Mouse (Mus musculus) cerebellum, adult 2 months (tissue): Measurements from ENCODE around the gene Smap1. TPM values are rescaled to one million over a fixed set of nuclear protein-coding genes. Genes with fewer than 3 reads are reported as not detected.

Source experiments
- DNase-seq, 2 experiments: peaks; one replicate each; pipeline ENCODE4 v3.0.0; 2021
- H3K27ac ChIP-seq: fragments of 200-500 bp; 2 replicates; pipeline ENCODE4 v1.5.1; 2012; ENCODE audit warnings: low read length, control low read depth, inconsistent platforms; ENCODE audit not compliant: insufficient read depth
- H3K27me3 ChIP-seq: fragments of 200-500 bp; 2 replicates; pipeline ENCODE4 v1.6.1; 2012; ENCODE audit warnings: inconsistent platforms, mild to moderate bottlenecking, low read length, moderate library complexity; ENCODE audit not compliant: control insufficient read depth, insufficient read depth
- H3K4me1 ChIP-seq: fragments of 200-500 bp; 2 replicates; pipeline ENCODE4 v1.6.1; 2011; ENCODE audit warnings: low read length; ENCODE audit not compliant: control insufficient read depth, insufficient read depth
- H3K4me3 ChIP-seq: fragments of 200-500 bp; replicated peaks from 2 replicates; pipeline ENCODE3; 2011; ENCODE audit warnings: mild to moderate bottlenecking, low read depth, low read length, control low read depth; ENCODE audit not compliant: insufficient read depth
- CTCF ChIP-seq: fragments of 200-500 bp; IDR thresholded peaks from 2 replicates; pipeline ENCODE4 v1.5.1; 2011; ENCODE audit warnings: low read depth, mild to moderate bottlenecking, control low read depth, low read length, moderate library complexity, borderline replicate concordance; ENCODE audit not compliant: insufficient read depth
- POLR2A ChIP-seq: fragments of 200-500 bp; IDR thresholded peaks from 2 replicates; pipeline ENCODE4 v1.6.1; 2011; ENCODE audit warnings: low read length, control low read depth, borderline replicate concordance; ENCODE audit not compliant: insufficient read depth
- WGBS: fragments of 180-500 bp; shearing (Covaris S2); methylation state at CpG from one replicate; pipeline ENCODE4 v1.1.7; 2018; 5-methylcytosine and 5-hydroxymethylcytosine counted together
- polyA plus RNA-seq: library from polyadenylated mRNA; depleted of rRNA; stranded (reverse); fragments of >200 nt; gene quantifications from 2 replicates; pipeline ENCODE4 v1.2.3, GENCODE M21; 2012

The Smap1 gene
- polyA plus RNA-seq, 1 experiment: 148 TPM

DNA sequence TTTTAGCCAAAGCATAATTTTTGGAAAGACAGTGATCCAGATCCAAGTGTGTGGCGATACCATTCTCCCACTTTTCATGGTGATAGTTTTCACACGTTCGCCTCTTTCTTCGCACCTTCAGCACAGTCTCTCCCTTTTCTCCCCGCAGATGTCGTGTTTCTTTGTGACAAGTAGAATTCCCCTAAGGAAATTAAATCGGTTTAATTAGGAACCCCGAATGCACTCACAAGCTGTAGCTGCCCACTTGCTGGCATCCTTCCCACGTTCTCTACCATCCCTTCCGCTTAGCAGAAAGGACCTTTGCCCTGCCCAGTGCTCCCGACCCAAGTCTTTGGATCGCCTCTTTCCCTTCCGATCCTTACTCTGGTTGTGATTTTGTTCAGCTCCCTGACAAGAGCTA, 31.8 kb upstream of the Smap1 start:
- TF ChIP-seq CTCF: no peak
- no peak for TF ChIP-seq POLR2A
- 58% methylated on average over 13 of the region's 13 CpGs for WGBS
- H3K27ac ChIP-seq: no peak overlapping the region
- H3K4me3 ChIP-seq: no peak overlapping the region
- no peak for DNase-seq
- no peaks in the 10 kb centered on the region for H3K27me3 ChIP-seq
- H3K4me1 ChIP-seq: no peaks in the 10 kb centered on the region

DNA sequence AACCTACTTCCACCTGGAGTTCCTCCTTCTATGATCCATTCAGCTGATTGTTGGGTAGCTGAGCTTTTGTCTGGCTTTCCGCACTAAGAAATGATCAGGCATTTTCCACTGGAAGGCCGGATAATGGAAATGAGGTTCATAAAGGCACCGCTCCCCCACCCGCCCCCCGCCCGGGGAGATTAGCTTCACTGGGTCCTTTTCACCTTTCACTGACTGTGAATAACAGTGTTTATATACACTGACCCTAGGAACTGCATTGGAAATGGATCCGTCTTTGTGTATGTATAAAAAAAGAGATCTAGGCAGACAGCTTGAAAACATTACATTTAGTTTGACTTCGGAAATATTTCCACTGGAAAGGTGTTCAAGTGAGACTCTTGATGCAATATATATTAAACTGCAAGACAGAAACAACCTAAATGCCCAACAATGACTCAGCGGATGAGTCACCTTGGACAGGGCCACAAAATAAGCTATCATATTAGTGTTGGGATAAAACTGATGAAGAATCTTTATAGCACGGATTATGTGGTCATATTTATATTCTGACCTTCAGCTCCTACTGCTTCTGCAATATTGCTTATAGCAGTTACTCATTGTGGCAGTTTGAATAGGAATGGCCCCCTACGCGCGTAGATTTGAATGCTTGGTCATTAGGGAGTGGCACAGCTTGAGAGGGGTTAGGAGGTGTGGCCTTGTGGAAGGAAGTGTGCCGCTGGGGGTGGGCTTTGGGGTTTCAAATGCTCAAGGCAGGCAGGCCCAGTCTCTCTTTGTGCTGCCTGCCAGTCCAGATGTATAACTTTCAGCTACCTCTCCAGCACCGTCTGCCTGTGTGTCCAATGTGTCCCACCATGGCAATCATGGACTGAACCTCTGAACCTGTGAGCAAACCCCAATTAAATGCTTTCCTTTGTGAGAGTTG, 26.9 kb upstream of the Smap1 start:
- DNase-seq: no peak
- no peaks in the 10 kb centered on the region for H3K4me1 ChIP-seq
- no peak for TF ChIP-seq POLR2A
- no peak for TF ChIP-seq CTCF
- no peak overlapping the region for H3K4me3 ChIP-seq
- 83% methylated on average over 15 of the region's 15 CpGs for WGBS
- no peaks in the 10 kb centered on the region for H3K27me3 ChIP-seq
- H3K27ac ChIP-seq: no peak overlapping the region

DNA sequence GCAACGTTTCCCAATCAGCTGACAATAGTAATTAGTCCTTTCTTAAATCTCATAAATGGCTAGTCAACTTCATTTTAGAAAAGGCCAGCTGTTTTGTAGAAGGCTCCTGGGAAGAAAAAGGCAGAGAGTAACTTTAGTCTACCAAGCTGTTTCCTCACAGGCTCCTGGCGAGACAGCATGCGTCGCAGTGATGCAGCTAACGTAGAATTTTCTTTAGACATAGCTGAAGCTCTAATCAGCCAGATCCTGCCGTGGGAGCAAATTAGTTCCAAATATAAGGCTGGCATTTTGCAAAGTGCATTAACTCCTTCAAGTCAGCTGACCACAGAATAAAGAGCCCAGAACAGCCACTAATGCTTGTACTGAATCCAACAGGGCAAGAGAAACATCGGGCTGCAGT, 26.2 kb upstream of the Smap1 start:
- Histone ChIP-seq H3K4me1 (0 out of 2 replicates have a peak, but pooled peaks cover 2% of the 10 kb centered on the region), H3K27ac (no peak overlapping the region), H3K4me3 (no peak overlapping the region), H3K27me3 (no peaks in the 10 kb centered on the region)
- WGBS: 56% methylated on average over 7 of the region's 7 CpGs
- no peak for TF ChIP-seq CTCF
- DNase-seq: no peak

DNA sequence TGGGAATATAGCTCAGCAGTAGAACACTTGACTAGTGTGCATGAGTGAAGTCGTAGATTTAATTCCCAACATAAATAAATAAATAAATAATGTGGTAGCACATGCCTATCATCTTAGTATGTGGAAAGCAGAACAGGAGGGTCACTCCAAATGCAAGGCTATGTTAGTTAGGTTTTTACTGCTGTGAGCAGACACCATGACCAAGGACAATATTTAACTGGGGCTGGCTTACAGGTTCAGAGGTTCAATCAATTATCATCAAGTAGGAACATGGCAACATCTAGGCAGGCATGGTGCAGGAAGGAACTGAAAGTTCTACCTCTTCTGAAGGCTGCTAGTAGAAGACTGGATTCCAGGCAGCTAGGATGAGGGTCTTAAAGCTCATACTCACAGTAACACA, 22.0 kb upstream of the Smap1 start:
- Histone ChIP-seq H3K4me3 (no peak overlapping the region), H3K4me1 (0 out of 2 replicates have a peak, but pooled peaks cover 2% of the 10 kb centered on the region), H3K27me3 (no peaks in the 10 kb centered on the region), H3K27ac (no peak overlapping the region)
- no peak for DNase-seq
- WGBS: 89% methylated on average over 1 of the region's 1 CpGs
- TF ChIP-seq POLR2A: no peak

DNA sequence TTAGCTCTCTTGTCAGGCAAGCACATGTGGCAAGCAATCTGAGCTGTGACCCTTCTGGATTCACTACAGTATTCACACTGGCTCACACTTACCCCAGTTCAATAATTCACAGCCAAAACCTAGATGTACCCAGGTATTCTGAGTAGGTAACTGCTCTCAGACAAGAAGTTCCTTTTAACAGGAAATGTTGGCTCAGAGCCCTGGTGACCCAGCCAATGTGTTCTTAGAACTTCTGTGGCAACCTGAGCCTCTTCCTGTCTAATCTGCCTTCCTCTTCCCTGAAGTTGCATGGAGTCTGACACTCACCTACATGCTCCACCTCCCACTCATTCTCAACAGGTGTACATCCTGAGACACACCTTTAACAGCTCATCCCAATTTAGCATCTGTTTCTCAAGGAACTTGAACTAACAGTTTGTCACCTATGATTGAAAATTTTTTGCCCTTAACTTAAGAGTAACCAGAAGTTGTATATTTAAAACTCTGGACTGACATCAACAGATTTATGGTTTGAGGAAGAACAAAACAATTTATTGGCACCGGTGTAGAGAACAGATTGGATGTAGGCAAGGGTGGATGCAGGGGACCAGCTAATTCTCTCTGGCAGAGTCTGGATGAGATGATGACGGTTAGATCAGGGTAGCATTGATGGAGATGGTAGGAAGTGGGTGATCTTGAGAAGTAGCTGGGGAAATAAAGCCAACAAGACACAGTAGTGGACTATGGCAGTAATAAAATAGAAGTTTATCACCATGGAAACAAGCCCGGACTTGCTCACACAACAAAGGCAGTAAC, 21.2 kb upstream of the Smap1 start:
- Histone ChIP-seq H3K4me3 (no peak overlapping the region), H3K27ac (no peak overlapping the region), H3K27me3 (no peaks in the 10 kb centered on the region), H3K4me1 (0 out of 2 replicates have a peak, but pooled peaks cover 2% of the 10 kb centered on the region)
- WGBS: 34% methylated on average over 3 of the region's 3 CpGs
- DNase-seq: no peak
- TF ChIP-seq POLR2A (no peak), CTCF (no peak)

DNA sequence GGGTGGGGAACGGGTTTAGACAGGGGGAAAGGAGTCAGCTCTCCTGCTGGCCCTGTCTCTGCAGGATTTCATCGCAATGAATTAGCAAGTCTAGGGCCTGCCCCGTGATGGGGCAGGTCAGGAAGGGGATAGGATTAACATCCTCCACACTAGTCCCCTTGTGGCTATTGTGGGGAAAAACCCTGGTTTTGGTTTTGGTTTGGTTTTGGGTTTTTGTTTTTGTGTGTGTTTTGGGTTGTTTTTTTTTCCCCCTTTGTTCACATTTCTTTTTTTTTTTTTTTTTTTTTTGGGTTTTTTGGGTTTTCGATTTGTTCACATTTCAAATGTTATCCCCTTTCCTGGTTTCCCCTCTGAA, 13.3 kb upstream of the Smap1 start:
- no peak for TF ChIP-seq CTCF
- TF ChIP-seq POLR2A: no peak
- no peak overlapping the region for H3K4me3 ChIP-seq
- H3K27me3 ChIP-seq: no peaks in the 10 kb centered on the region
- 38% methylated on average over 4 of the region's 4 CpGs for WGBS
- DNase-seq: no peak
- no peaks in the 10 kb centered on the region for H3K4me1 ChIP-seq
- H3K27ac ChIP-seq: no peak overlapping the region

DNA sequence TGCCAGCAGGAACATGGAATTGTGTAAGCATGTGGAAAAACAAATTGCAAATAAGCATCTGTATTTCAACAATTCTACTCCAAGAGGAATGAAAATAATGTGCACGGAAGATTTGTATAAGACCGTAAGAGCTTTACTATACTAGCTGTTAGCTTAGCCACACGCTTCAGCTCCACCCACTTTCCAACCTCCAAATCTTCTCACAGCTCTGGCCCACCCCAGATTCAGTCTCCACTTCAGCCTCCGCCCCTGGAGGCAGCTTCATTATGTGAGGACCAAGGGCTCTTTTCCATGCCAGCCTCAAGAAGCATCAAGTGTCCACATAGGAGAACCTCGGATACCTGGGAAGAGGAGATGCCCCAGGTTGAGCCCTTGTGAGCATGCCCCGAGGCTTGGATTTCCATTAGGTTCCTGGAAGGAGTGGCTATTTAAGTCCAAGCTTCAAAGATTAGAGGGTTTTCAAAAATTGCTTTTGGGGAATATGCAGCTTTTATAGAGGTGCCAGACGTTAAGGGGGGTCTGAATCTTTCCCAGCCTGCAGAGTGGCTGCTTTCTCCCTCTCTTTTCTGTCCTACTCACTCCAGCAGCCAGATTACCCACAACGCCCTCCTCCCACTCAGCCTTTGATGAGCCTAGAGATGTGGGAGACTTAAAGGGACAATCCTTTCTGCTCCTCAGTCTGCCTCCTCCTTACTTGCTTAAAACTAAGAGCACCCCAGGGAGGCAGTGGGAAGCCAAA, 12.7 kb upstream of the Smap1 start:
- Histone ChIP-seq H3K4me3 (no peak overlapping the region), H3K27me3 (no peaks in the 10 kb centered on the region), H3K4me1 (no peaks in the 10 kb centered on the region), H3K27ac (no peak overlapping the region)
- 59% methylated on average over 8 of the region's 8 CpGs for WGBS
- no peak for DNase-seq
- TF ChIP-seq POLR2A (no peak), CTCF (no peak)
